Mouse (Mus musculus) kidney, adult 2 months (tissue): Measurements from ENCODE around the gene Tmem63a.

ENCODE experiments used
- CTCF ChIP-seq: fragments of 200-500 bp; conservative IDR thresholded peaks from 2 replicates; pipeline ENCODE4 v1.5.1; 2011; ENCODE audit warnings: low read depth, mild to moderate bottlenecking, control low read depth, low read length, moderate library complexity, mixed read lengths; ENCODE audit not compliant: insufficient read depth, insufficient read length
- POLR2A ChIP-seq: fragments of 200-500 bp; IDR thresholded peaks from one replicate; pipeline ENCODE4 v1.6.1; 2011; ENCODE audit warnings: low read depth, low read length, control low read depth

- TF ChIP-seq POLR2A = no peak
- no peak for TF ChIP-seq CTCF
These were observed 19.7 kb upstream of the Tmem63a start for GRCm38 (mm10) chr1:180922273-180923048.
